Mouse (Mus musculus) forebrain, postnatal 0 days (tissue): ENCODE data around the gene Etl4. TPM values are rescaled to one million over a fixed set of nuclear protein-coding genes. Genes with fewer than 3 reads are reported as not detected.

Experiments
- ATAC-seq: fragments of 200-750 bp; cut with Nextera tagmentation; 2 replicates; pipeline ENCODE4 v1.8.0; 2017; ENCODE audit warnings: mild to moderate bottlenecking, moderate library complexity
- DNase-seq: peaks from one replicate; pipeline ENCODE4 v3.0.0-alpha.2; 2015
- H3K27ac ChIP-seq: fragments of 300-500 bp; sonication (generic); 2 replicates; pipeline ENCODE4 v1.5.1; 2014; ENCODE audit warnings: low read depth, mild to moderate bottlenecking, antibody characterized with exemption, low read length, moderate library complexity, mixed read lengths
- H3K27me3 ChIP-seq: fragments of 300-500 bp; sonication (generic); 2 replicates; pipeline ENCODE4 v1.6.1; 2014; ENCODE audit warnings: mild to moderate bottlenecking, low read length, mixed read lengths; ENCODE audit not compliant: insufficient read depth
- H3K36me3 ChIP-seq: fragments of 300-500 bp; sonication (generic); 2 replicates; pipeline ENCODE4 v1.6.1; 2014; ENCODE audit warnings: mild to moderate bottlenecking, moderate library complexity; ENCODE audit not compliant: insufficient read depth
- H3K4me1 ChIP-seq: fragments of 300-500 bp; sonication (generic); 2 replicates; pipeline ENCODE4 v1.6.1; 2014; ENCODE audit warnings: antibody characterized with exemption; ENCODE audit not compliant: insufficient read depth
- H3K4me2 ChIP-seq: fragments of 300-500 bp; sonication (generic); 2 replicates; pipeline ENCODE4 v1.6.1; 2014; ENCODE audit warnings: low read depth, mild to moderate bottlenecking, moderate library complexity
- H3K4me3 ChIP-seq: fragments of 300-500 bp; sonication (generic); 2 replicates; pipeline ENCODE4 v1.5.1; 2014; ENCODE audit warnings: low read depth, low read length, mixed read lengths
- H3K9ac ChIP-seq: fragments of 300-500 bp; sonication (generic); 2 replicates; pipeline ENCODE4 v1.6.1; 2014; ENCODE audit warnings: mild to moderate bottlenecking
- H3K9me3 ChIP-seq: fragments of 300-500 bp; sonication (generic); 2 replicates; pipeline ENCODE4 v1.6.1; 2016; ENCODE audit warnings: low read length
- CTCF ChIP-seq: sonication (generic); IDR thresholded peaks from 2 replicates; pipeline ENCODE4 v1.5.1; 2016; ENCODE audit warnings: antibody characterized with exemption, control low read depth, low read depth
- WGBS: fragments of 180-500 bp; shearing (Covaris S2); extraction: QIAGEN DNeasy Blood & Tissue Kit; methylation state at CpG from one replicate; pipeline ENCODE4 v1.1.7; 2014; 5-methylcytosine and 5-hydroxymethylcytosine counted together
- polyA plus RNA-seq: library from polyadenylated mRNA; unstranded; fragments of >200 nt; fragmentation: Nextera tagmentation; extraction: Ambion mirVana; gene quantifications from 2 replicates; pipeline ENCODE4 v1.2.1, GENCODE M21; 2015
- total RNA-seq: library from RNA; depleted of rRNA; stranded (reverse); fragments of >200 nt; gene quantifications from 2 replicates; pipeline ENCODE4 v1.2.3, GENCODE M21; 2014

The Etl4 gene
- total and polyA plus RNA-seq, 2 experiments from 2014 or later, result 7.2 to 13.6 TPM

DNA sequence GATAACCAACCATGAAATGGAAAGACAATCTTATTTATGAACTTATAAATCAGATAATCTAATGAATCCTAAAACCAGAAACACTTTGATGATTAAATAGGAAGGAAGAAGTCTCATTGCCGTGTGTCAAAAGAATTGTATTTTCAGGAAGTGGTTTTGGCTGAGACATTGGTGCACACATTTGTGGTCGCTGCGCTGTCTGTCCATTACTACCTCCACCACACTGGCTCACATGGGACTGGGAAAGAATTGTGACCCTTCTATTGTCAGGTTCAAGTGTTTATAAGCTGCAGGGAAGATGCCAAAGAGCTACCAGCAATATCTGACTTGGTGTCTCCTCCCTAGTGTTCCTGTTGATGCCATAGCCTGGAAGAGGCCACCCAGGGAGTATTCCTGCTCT lies 847.4 kb downstream of the Etl4 start:
- DNase-seq, result no peak
- H3K27ac ChIP-seq, result no peak overlapping the region
- ATAC-seq, result no peak
- no peak overlapping the region for H3K9ac ChIP-seq
- no peak overlapping the region for H3K4me2 ChIP-seq
- H3K27me3 ChIP-seq, result no peaks in the 10 kb centered on the region
- H3K36me3 ChIP-seq, result no peaks in the 10 kb centered on the region
- H3K4me3 ChIP-seq, result no peak overlapping the region
- TF ChIP-seq CTCF, result no peak
- 97% methylated on average over 3 of the region's 3 CpGs for WGBS
- no peaks in the 10 kb centered on the region for H3K9me3 ChIP-seq
- no peaks in the 10 kb centered on the region for H3K4me1 ChIP-seq

DNA sequence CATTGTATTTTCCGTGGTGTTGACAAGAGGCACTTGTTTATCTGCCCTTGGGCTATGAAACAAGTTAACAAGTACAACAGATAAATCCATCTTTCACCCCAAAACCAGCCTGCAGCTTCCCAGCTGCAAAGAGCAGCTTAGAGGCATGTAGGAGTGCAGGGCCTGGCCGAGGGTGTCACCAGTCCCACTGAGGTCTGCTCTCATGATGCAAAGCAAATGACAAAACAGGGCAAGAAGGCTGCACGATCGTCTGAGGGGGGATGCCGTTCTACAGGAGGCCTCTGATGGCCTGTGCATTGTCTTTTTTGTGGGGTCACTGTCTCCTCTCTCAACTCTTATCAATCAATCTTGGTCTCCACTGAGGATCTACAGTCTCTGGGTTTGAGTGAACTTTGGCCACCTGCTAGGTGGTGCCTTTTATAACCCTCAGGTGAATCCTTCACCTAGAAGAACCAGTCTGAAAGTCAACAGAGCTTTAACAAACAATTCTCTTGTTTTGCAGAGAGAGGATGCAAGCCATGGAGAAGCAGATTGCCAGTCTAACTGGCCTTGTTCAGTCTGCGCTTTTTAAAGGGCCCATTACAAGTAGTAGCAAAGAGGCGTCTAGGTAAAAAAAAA lies 849.6 kb downstream of the Etl4 start:
- DNase-seq (no peak), ATAC-seq (no peak)
- Histone ChIP-seq H3K4me2 (no peak overlapping the region), H3K36me3 (no peaks in the 10 kb centered on the region), H3K4me3 (no peak overlapping the region), H3K9me3 (no peaks in the 10 kb centered on the region), H3K9ac (no peak overlapping the region), H3K4me1 (no peaks in the 10 kb centered on the region), H3K27ac (no peak overlapping the region), H3K27me3 (no peaks in the 10 kb centered on the region)
- 91% methylated on average over 7 of the region's 7 CpGs for WGBS
- no peak for TF ChIP-seq CTCF

DNA sequence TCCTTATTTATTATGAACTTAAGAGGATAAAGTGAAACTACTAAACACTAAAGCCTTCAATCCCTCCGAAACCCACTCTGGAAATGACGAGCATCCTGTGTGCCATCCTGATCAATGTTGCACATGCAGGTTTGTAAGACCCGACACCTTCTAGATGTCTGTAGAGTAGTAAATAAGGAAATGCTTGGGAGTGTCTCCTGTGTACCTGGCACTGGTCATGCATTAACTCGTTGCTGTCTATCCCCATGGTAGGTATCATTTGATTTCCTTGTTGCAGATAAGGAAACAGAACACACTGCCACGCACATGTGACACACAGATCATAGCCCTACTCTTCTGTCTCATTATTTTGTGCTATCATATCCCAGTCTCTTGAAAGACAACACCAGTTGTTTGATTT lies 851.7 kb downstream of the Etl4 start:
- Histone ChIP-seq H3K4me1 (no peaks in the 10 kb centered on the region), H3K27ac (no peak overlapping the region), H3K27me3 (no peaks in the 10 kb centered on the region), H3K4me2 (no peak overlapping the region), H3K9ac (no peak overlapping the region), H3K36me3 (no peaks in the 10 kb centered on the region), H3K9me3 (no peaks in the 10 kb centered on the region), H3K4me3 (no peak overlapping the region)
- TF ChIP-seq CTCF, result no peak
- ATAC-seq (no peak), DNase-seq (no peak)
- WGBS, result 87% methylated on average over 5 of the region's 5 CpGs

DNA sequence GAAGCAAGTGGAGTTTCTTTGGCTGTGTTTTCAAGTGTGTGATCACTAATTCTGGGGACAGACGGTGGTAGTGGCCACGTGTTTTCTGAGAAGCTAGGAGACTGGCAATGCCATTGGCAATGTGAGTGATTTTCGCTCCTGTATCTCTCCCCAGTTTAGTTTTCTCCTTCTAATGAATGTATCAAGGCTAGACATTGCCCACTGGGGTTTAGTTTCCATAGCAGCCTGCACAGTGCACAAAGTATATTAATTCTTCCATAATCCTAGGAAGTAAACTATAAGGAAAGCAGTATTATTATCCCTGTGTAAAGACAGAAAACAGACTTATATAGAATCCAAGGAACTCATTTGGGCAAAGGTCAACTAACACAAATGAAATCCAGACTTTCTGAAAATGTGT lies 852.2 kb downstream of the Etl4 start:
- Histone ChIP-seq H3K27ac (no peak overlapping the region), H3K36me3 (no peaks in the 10 kb centered on the region), H3K27me3 (no peaks in the 10 kb centered on the region), H3K4me2 (no peak overlapping the region), H3K9ac (no peak overlapping the region), H3K9me3 (no peaks in the 10 kb centered on the region), H3K4me1 (no peaks in the 10 kb centered on the region), H3K4me3 (no peak overlapping the region)
- DNase-seq (no peak), ATAC-seq (no peak)
- WGBS, result 86% methylated on average over 3 of the region's 3 CpGs
- no peak for TF ChIP-seq CTCF

DNA sequence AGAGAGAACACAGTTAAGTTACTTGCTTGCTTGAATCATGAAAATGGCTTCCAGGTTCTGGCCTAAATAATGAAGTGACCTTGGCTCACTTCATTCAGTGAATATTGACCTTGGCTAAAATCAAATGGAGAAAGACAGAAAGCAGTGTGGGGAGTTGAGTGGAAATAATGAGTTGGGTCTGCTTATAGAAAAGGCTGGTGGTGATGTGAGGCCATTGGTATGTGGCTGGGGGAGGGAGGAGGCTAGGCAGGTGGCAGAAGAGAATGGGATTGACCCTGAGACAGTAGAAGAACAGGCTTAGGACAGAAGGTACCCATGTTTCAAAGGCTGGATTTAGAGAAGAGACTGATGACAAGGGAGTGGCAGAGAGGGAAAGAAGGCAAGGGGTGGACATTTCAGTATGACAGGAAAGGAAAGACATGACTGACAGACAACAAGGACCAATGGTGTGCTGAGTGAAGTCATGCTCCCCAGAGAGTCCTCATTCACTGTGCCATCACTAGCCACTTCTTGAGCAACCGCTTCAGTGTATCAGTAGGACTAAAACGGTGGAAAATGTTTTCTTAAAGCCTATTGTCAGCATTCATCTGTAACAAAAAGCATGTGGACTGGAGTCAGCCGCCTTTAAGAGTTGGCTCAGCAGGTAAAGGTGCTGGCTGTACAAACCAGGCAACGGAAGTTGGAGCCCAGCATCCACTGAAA lies 854.1 kb downstream of the Etl4 start:
- ATAC-seq, result no peak
- no peak for TF ChIP-seq CTCF
- 65% methylated on average over 4 of the region's 4 CpGs for WGBS
- Histone ChIP-seq H3K9me3 (no peaks in the 10 kb centered on the region), H3K36me3 (no peaks in the 10 kb centered on the region; the same call in 1 of the 2 replicates), H3K4me1 (no peaks in the 10 kb centered on the region), H3K9ac (no peak overlapping the region), H3K27ac (no peak overlapping the region), H3K27me3 (no peaks in the 10 kb centered on the region), H3K4me2 (no peak overlapping the region), H3K4me3 (no peak overlapping the region)
- no peak for DNase-seq

DNA sequence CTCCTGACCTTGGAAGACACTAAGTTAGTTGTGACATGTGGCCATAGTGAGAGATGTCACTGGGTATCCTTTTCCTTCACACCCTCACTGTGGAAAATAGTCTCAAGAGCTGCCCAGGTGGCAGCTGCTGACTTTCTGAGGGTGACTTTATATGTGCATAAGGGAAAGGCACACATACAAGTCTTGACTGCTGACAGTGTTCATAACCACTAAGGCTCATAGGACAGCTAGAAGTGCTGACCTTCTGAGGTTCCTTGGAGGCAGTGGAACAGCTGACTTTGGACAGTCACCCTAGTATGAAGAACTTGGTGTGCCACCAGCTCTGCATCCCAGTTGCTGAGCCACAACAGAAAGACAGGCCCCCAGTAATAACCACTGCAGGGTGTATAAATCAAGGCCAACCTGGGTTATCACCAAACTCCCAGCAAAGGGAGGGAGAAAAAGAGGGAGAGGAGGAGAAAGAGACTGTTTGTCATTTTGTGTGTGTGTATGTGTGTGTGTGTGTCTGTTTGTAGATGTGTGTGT lies 855.0 kb downstream of the Etl4 start:
- Histone ChIP-seq H3K9me3 (no peaks in the 10 kb centered on the region), H3K36me3 (no peaks in the 10 kb centered on the region; the same call in 1 of the 2 replicates), H3K4me3 (no peak overlapping the region), H3K4me1 (no peaks in the 10 kb centered on the region), H3K4me2 (no peak overlapping the region), H3K9ac (no peak overlapping the region), H3K27me3 (no peaks in the 10 kb centered on the region), H3K27ac (no peak overlapping the region)
- ATAC-seq (no peak), DNase-seq (no peak)
- TF ChIP-seq CTCF, result no peak

DNA sequence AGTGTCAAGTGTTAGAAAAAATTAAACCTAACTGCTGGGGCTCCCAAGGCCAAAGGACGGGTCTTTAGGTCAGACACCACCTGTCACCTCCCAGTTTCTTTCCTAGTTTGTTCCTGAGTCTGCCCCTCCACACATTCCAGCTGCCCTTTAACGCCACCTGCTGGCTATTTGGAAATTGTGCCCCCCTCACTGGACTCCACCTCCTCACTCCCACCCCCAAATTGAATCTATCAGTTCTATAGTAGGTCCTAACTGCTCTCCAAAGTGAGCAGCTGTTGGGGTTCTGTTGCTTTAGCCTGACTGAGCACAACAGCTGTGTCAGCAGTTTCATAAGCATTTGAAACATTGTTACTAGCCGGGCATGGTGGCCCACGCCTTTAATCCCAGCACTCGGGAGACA lies 859.1 kb downstream of the Etl4 start:
- H3K27me3 ChIP-seq, result no peaks in the 10 kb centered on the region
- H3K9ac ChIP-seq, result no peak overlapping the region
- H3K9me3 ChIP-seq, result no peaks in the 10 kb centered on the region
- H3K27ac ChIP-seq, result no peak overlapping the region
- ATAC-seq, result no peak
- no peak for DNase-seq
- H3K36me3 ChIP-seq, result no peaks in the 10 kb centered on the region; the same call in 1 of the 2 replicates
- TF ChIP-seq CTCF, result peak; percentile 25; the same call in 1 of the 2 replicates
- no peak overlapping the region for H3K4me3 ChIP-seq
- H3K4me2 ChIP-seq, result no peak overlapping the region
- no peaks in the 10 kb centered on the region for H3K4me1 ChIP-seq
- 72% methylated on average over 5 of the region's 5 CpGs for WGBS
